Mouse (Mus musculus): ENCODE results near the gene Dusp1. TPM values are rescaled to one million over a fixed set of nuclear protein-coding genes. Genes with fewer than 3 reads are reported as not detected.

Dusp1 gene
- polyA plus RNA-seq (2016; fragmentation: Nextera tagmentation; extraction: Ambion mirVana), result 23.5 and 26.1 TPM in 2 replicates

- WGBS, result 2% methylated on average over 25 of the region's 25 CpGs
- H3K9me3 ChIP-seq (replicated peaks), result 0 out of 2 replicates have a peak, but pooled peaks cover 4% of the 10 kb centered on the region
- H3K27ac ChIP-seq, result peak within 1 kb of the TSS; percentile 91
- no peaks in the 10 kb centered on the region for H3K27me3 ChIP-seq (ENCODE audit: low read depth, poor library complexity, severe bottlenecking)
- peaks cover 37% of the 10 kb centered on the region for H3K36me3 ChIP-seq
- DNase-seq (ENCODE audit: low spot score), result no peak
- peak within 1 kb of the TSS; percentile 85 for H3K4me3 ChIP-seq
- H3K4me1 ChIP-seq, result peaks cover 25% of the 10 kb centered on the region
Measured at GRCm38 (mm10) chr17:26561651-26562181, at the start of gene Dusp1. Gene Dusp1 (minus strand): TSS chr17:26562128.

GRCm38 (mm10) chr17:26611328-26611727, 49.4 kb upstream of the Dusp1 start:
- no peak for DNase-seq (ENCODE audit: low spot score)
- Histone ChIP-seq H3K27me3 (ENCODE audit: low read depth, poor library complexity, severe bottlenecking) (no peaks in the 10 kb centered on the region), H3K4me3 (no peak overlapping the region), H3K36me3 (peaks cover 91% of the 10 kb centered on the region), H3K9me3 (replicated peaks) (no peaks in the 10 kb centered on the region), H3K27ac (no peak overlapping the region), H3K4me1 (peaks cover 5% of the 10 kb centered on the region; the same call in 1 of the 2 replicates)
- WGBS, result 86% methylated on average over 7 of the region's 7 CpGs

DNA sequence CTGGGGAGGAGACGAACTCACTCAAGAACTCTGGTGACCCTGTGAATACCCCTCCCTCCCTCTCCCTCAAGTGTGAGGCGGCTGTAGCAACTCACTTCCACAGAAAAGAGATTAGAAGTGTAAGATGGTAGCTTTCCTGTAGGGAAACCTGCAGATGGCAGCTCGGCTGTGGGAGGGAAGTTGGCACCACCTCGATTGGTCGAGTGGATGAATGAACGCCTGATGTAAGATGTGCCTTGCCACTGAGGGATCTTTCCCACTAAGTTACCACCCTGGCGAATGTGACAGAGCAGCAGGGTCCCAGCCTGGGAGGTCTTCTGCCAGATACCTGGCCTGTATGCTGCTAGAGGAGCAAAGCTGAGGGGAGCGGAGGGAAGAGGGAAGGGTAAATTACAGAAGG, 47.9 kb upstream of the Dusp1 start:
- no peak overlapping the region for H3K27ac ChIP-seq
- no peak for DNase-seq (ENCODE audit: low spot score)
- H3K4me1 ChIP-seq, result peaks cover 5% of the 10 kb centered on the region; the same call in 1 of the 2 replicates
- 89% methylated on average over 8 of the region's 8 CpGs for WGBS
- H3K27me3 ChIP-seq (ENCODE audit: low read depth, poor library complexity, severe bottlenecking), result no peaks in the 10 kb centered on the region
- no peaks in the 10 kb centered on the region for H3K9me3 ChIP-seq (replicated peaks)
- H3K4me3 ChIP-seq, result no peak overlapping the region
- peaks cover 91% of the 10 kb centered on the region for H3K36me3 ChIP-seq

DNA sequence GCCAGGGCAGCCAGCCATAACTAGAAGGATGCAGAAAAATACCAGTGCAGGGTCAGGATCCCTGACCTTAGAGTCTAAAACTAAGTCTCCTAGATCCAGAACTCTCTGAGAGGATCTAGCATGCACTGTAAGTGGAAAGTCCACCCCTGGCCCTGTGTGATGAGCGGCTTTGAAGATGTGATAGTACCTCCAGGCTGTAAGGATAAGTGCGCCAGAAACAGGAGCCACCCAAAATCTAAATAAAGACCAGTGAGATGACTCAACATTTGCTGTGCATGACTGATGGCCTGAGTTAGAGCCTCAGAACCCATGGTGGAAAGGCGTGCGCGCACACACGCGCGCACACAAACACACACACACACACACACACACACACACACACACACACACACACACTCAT, 46.9 kb upstream of the Dusp1 start:
- 99% methylated on average over 8 of the region's 8 CpGs for WGBS
- H3K36me3 ChIP-seq, result peaks cover 85% of the 10 kb centered on the region
- H3K4me3 ChIP-seq, result no peak overlapping the region
- 0 out of 2 replicates have a peak, but pooled peaks cover 1% of the 10 kb centered on the region for H3K4me1 ChIP-seq
- H3K9me3 ChIP-seq (replicated peaks), result no peaks in the 10 kb centered on the region
- H3K27me3 ChIP-seq (ENCODE audit: low read depth, poor library complexity, severe bottlenecking), result no peaks in the 10 kb centered on the region
- H3K27ac ChIP-seq, result no peak overlapping the region
- no peak for DNase-seq (ENCODE audit: low spot score)

DNA sequence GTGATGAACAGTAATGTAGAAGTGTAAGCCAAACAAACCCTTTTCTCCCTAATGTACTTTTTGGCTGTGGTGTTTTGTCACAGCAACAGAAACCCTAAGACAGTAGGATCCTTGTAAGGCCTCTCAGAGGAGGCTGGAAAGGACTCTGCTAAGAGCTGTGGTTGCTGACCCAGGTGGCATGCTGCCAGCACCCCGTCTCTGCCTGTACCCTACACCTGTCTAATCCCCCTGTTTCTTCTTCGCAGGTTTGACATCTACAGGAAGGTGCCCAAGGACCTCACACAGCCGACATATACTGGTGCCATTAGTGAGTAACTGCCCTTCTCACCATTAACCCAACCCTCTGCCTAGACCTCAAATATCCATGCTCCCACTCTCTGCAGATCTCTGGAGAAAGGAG, 46.4 kb upstream of the Dusp1 start:
- H3K36me3 ChIP-seq, result peaks cover 80% of the 10 kb centered on the region
- H3K9me3 ChIP-seq (replicated peaks), result no peaks in the 10 kb centered on the region
- no peaks in the 10 kb centered on the region for H3K27me3 ChIP-seq (ENCODE audit: low read depth, poor library complexity, severe bottlenecking)
- no peaks in the 10 kb centered on the region for H3K4me1 ChIP-seq
- no peak overlapping the region for H3K27ac ChIP-seq
- 89% methylated on average over 3 of the region's 3 CpGs for WGBS
- H3K4me3 ChIP-seq, result no peak overlapping the region
- no peak for DNase-seq (ENCODE audit: low spot score)

DNA sequence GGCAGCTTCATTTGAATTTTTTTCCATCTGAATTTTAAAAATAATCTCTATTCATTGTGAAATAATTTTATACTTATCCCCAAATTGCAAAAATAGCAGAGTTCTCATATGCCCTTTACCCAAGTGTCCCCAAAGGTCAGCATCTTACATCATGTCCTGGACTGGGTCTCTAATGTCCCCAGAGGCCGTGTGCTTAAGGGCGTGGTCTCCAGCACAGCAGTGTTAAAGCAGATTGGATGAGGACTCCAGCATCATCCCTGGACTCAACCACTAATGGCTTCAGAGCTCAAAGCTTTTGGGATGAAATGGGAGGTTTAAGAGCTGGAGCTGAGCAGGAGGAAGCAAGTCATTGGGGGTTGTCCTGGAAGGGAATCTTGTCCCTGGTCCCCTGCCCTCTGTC, 44.6 kb upstream of the Dusp1 start:
- H3K27ac ChIP-seq, result no peak overlapping the region
- no peaks in the 10 kb centered on the region for H3K9me3 ChIP-seq (replicated peaks)
- no peak for DNase-seq (ENCODE audit: low spot score)
- 86% methylated on average over 2 of the region's 2 CpGs for WGBS
- H3K4me3 ChIP-seq, result no peak overlapping the region
- H3K4me1 ChIP-seq, result peaks cover 13% of the 10 kb centered on the region
- no peaks in the 10 kb centered on the region for H3K27me3 ChIP-seq (ENCODE audit: low read depth, poor library complexity, severe bottlenecking)
- H3K36me3 ChIP-seq, result peaks cover 66% of the 10 kb centered on the region

GRCm38 (mm10) chr17:26605636-26606035, 43.7 kb upstream of the Dusp1 start:
- Histone ChIP-seq H3K27ac (no peak overlapping the region), H3K4me1 (peaks cover 22% of the 10 kb centered on the region), H3K4me3 (no peak overlapping the region), H3K27me3 (ENCODE audit: low read depth, poor library complexity, severe bottlenecking) (no peaks in the 10 kb centered on the region), H3K9me3 (replicated peaks) (no peaks in the 10 kb centered on the region), H3K36me3 (peaks cover 57% of the 10 kb centered on the region)
- no peak for DNase-seq (ENCODE audit: low spot score)
- 88% methylated on average over 4 of the region's 4 CpGs for WGBS

GRCm38 (mm10) chr17:26603311-26603710, 41.4 kb upstream of the Dusp1 start:
- no peak for DNase-seq (ENCODE audit: low spot score)
- Histone ChIP-seq H3K27me3 (ENCODE audit: low read depth, poor library complexity, severe bottlenecking) (no peaks in the 10 kb centered on the region), H3K27ac (no peak overlapping the region), H3K4me3 (no peak overlapping the region), H3K9me3 (replicated peaks) (no peaks in the 10 kb centered on the region), H3K4me1 (peaks cover 23% of the 10 kb centered on the region), H3K36me3 (peaks cover 34% of the 10 kb centered on the region)
- 93% methylated on average over 8 of the region's 8 CpGs for WGBS

- Histone ChIP-seq H3K27ac (no peak overlapping the region), H3K4me1 (peaks cover 23% of the 10 kb centered on the region), H3K27me3 (ENCODE audit: low read depth, poor library complexity, severe bottlenecking) (no peaks in the 10 kb centered on the region), H3K4me3 (no peak overlapping the region), H3K36me3 (peaks cover 25% of the 10 kb centered on the region), H3K9me3 (replicated peaks) (no peaks in the 10 kb centered on the region)
- 81% methylated on average over 12 of the region's 12 CpGs for WGBS
- DNase-seq (ENCODE audit: low spot score), result no peak
Measured at GRCm38 (mm10) chr17:26602371-26602885, 40.5 kb upstream of the Dusp1 start.

- Histone ChIP-seq H3K27ac (no peak overlapping the region), H3K9me3 (replicated peaks) (no peaks in the 10 kb centered on the region), H3K4me3 (no peak overlapping the region), H3K4me1 (peaks cover 23% of the 10 kb centered on the region), H3K36me3 (peaks cover 25% of the 10 kb centered on the region), H3K27me3 (ENCODE audit: low read depth, poor library complexity, severe bottlenecking) (no peaks in the 10 kb centered on the region)
- 65% methylated on average over 6 of the region's 6 CpGs for WGBS
- DNase-seq (ENCODE audit: low spot score), result no peak
Measured at GRCm38 (mm10) chr17:26601926-26602325, 40.0 kb upstream of the Dusp1 start.

GRCm38 (mm10) chr17:26601514-26601913, 39.6 kb upstream of the Dusp1 start:
- Histone ChIP-seq H3K9me3 (replicated peaks) (no peaks in the 10 kb centered on the region), H3K27ac (no peak overlapping the region), H3K4me3 (no peak overlapping the region), H3K4me1 (peaks cover 23% of the 10 kb centered on the region), H3K36me3 (peaks cover 25% of the 10 kb centered on the region), H3K27me3 (ENCODE audit: low read depth, poor library complexity, severe bottlenecking) (no peaks in the 10 kb centered on the region)
- 83% methylated on average over 6 of the region's 6 CpGs for WGBS
- no peak for DNase-seq (ENCODE audit: low spot score)

- H3K36me3 ChIP-seq, result peaks cover 24% of the 10 kb centered on the region
- 59% methylated on average over 17 of the region's 17 CpGs for WGBS
- no peaks in the 10 kb centered on the region for H3K9me3 ChIP-seq (replicated peaks)
- DNase-seq (ENCODE audit: low spot score), result no peak
- no peak overlapping the region; the same call in 1 of the 2 replicates for H3K27ac ChIP-seq
- no peaks in the 10 kb centered on the region for H3K27me3 ChIP-seq (ENCODE audit: low read depth, poor library complexity, severe bottlenecking)
- H3K4me1 ChIP-seq, result peaks cover 23% of the 10 kb centered on the region
- H3K4me3 ChIP-seq, result no peak overlapping the region
Measured at GRCm38 (mm10) chr17:26600913-26601447, 39.1 kb upstream of the Dusp1 start.

DNA sequence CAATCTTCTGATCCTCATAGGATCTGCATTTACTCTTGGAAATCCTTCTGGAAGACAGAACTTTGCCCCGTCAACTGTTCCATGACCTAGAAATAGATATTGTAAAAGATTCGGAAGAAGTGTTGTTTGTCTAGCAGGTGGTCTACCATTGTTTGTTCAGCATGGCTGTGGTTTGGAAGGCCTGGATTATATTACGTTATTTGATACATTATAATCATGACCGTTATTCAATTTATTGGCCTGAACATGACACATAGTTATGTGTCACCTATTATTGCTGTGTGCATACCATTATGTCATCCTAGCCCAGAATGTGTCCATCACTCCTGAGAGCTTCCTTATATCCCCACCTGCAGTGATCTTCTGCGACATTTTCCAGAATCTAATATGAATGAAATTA, 36.9 kb upstream of the Dusp1 start:
- H3K27ac ChIP-seq, result no peak overlapping the region
- no peaks in the 10 kb centered on the region for H3K9me3 ChIP-seq (replicated peaks)
- DNase-seq (ENCODE audit: low spot score), result no peak
- H3K27me3 ChIP-seq (ENCODE audit: low read depth, poor library complexity, severe bottlenecking), result no peaks in the 10 kb centered on the region
- WGBS, result 95% methylated on average over 5 of the region's 5 CpGs
- no peak overlapping the region for H3K4me3 ChIP-seq
- peaks cover 27% of the 10 kb centered on the region for H3K36me3 ChIP-seq
- peaks cover 30% of the 10 kb centered on the region for H3K4me1 ChIP-seq
